Comparison of ENCODE assay signal across 21 mouse cellular contexts in the genomic region with DNA sequence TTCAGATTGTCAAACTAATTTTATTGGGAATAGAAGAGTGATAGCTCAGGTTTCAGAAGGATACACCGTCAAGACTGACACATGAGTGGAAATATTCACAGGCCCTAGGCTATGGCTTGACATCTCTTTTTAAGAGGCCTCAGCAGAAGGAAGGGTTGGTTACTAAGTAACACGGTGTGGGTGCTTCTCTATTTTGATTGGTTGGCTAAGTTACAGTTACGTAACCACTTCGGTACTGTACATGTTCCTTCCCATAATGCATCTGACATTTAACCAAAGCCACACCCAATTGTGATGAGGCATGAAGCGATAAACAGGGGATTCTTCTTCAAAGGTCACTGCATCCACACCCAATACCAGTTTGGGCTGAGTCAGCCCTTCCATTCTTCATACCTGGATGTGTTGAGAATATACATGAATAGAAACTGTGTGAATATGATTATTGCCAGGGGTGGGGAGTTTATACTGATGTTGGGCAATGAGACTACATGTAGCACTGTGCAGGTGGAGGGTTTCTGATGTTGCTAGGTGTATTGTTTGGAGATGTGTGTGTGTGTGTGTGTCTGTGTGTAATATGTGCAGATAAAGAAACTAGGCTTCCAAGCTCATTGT. TPM values are rescaled to one million over a fixed set of nuclear protein-coding genes. Genes with fewer than 3 reads are reported as not detected.
"Had no signal": no experiment of that assay in that cellular context is flagged by ENCODE, and none has a peak within 500 bp of the region (broad histone marks: within the 10 kb centered on the region; RNA-seq: fewer than 3 reads in every experiment).

No protein-coding gene starts in this region.

- DNase-seq: kidney, adult 18-20 months; kidney, postnatal 25 days; layer of hippocampus, postnatal 36 days; lung, adult 18-20 months; lung, postnatal 10 days; lung, postnatal 36 days; thymus, adult 18-20 months; thymus, postnatal 36 days had no signal

- H3K27me3 ChIP-seq: limb, embryonic 12.5 days; limb, embryonic 15.5 days; lung, embryonic 15.5 days; megakaryocyte, embryonic 14.5 days; midbrain, embryonic 13.5 days had no signal

- H3K4me3 ChIP-seq: layer of hippocampus, adult 2 months; left cerebral cortex, adult 2 months; limb, embryonic 12.5 days; limb, embryonic 15.5 days; lung, embryonic 15.5 days; megakaryocyte, embryonic 14.5 days; midbrain, embryonic 10.5 days; midbrain, embryonic 13.5 days had no signal

- H3K27ac ChIP-seq: layer of hippocampus, adult 2 months; left cerebral cortex, adult 2 months; limb, embryonic 12.5 days; limb, embryonic 15.5 days; liver, embryonic 14.5 days; lung, embryonic 15.5 days; midbrain, embryonic 10.5 days; midbrain, embryonic 13.5 days had no signal

- H3K4me1 ChIP-seq: limb, embryonic 12.5 days; limb, embryonic 15.5 days; lung, embryonic 15.5 days; megakaryocyte, embryonic 14.5 days; midbrain, embryonic 10.5 days; midbrain, embryonic 13.5 days had no signal

- H3K9ac ChIP-seq: limb, embryonic 12.5 days; limb, embryonic 15.5 days; liver, embryonic 14.5 days; lung, embryonic 15.5 days; midbrain, embryonic 13.5 days had no signal

- H3K36me3 ChIP-seq: limb, embryonic 12.5 days; limb, embryonic 15.5 days; lung, embryonic 15.5 days; midbrain, embryonic 10.5 days; midbrain, embryonic 13.5 days had no signal

- ATAC-seq: inflammation-experienced regulatory T-cells, adult 6 months; midbrain, embryonic 13.5 days; midbrain, embryonic 16.5 days had no signal

- H3K4me2 ChIP-seq: limb, embryonic 12.5 days; limb, embryonic 15.5 days; lung, embryonic 15.5 days; midbrain, embryonic 13.5 days had no signal

- H3K9me3 ChIP-seq: limb, embryonic 12.5 days; limb, embryonic 15.5 days; lung, embryonic 15.5 days; megakaryocyte, embryonic 14.5 days; midbrain, embryonic 10.5 days; midbrain, embryonic 13.5 days had no signal

RNA-seq across cellular contexts. Expression of a gene that starts 38.8 kb away (rescaled TPM):
- total RNA-seq: layer of hippocampus, postnatal 10 days; layer of hippocampus, postnatal 36 days; left cerebral cortex, adult 2 months had no signal
- polyA plus RNA-seq: limb, embryonic 12.5 days; neural tube, embryonic 11.5 days had no signal
